Mouse (Mus musculus): ENCODE results near the gene Eif4g2.

Gene Eif4g2

DNA sequence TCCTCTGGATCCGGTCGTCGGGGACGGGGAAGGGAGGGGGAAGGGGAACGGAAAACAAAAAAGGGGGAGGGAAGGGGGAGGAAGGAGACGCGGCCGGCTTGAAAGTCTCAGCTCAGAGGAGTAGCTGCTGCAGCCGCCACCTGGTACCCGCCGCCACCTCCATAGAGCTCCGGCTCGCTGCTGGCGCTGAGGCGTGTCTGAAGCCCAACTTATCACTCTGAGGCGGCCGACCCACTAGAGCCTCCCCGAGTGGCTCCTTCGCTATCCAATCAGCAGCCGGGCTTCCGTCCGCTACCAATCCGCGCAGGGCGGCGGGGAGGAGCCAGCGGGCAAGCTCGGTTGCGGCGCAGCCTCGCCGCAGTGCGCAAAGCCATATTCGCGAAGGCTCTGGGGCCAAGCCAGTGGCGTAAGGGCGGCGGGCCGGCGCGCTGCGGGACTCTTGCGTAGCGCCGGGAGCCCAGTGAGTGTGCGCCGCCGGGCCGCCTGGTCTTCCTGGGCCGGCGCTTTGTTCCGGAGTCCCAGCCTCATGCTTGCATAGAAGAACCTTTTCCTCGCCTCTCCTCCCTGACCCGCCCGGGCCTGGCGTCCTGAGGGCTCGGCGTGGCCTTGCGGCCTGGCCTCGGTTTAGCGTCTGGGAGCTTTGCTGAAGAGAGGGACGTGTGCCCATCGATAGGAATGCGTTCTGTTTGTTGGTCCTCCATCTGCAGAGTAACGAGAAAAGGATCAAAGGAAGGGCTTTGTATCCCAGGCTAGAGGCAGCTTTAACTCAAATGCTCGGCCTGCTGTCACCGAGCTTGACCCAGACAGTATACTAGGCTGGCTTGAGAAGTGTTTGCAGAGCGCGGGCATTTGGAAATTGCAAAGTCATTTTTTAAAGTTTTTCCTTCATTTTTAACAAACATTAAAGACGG lies at the start of gene Eif4g2:
Eif4g2 (minus strand) TSS at position 209 of the 911 bp plus-strand sequence.
- peak; percentile 98 for DNase-seq (ENCODE audit: low read depth)

DNA sequence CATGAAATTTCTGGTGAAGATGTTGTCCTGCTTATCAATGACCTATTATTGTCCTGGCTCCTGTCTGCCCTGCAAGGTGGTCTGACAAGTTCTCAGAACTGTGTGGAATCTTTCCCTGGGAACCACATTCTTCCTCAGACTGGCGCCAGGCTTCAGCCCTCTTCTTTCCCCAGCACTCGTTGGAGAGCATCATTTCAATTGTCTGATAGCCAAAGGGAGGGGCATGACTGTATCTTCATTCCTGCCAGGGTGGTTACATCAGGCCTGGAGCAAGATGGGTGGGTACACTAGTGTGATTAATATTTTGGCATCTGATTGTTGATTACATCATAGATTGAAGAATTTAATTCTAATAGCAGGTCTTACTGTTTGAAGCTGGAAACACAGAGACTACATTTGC lies 49.8 kb upstream of the Eif4g2 start:
- no peak for DNase-seq (ENCODE audit: low read depth)

DNA sequence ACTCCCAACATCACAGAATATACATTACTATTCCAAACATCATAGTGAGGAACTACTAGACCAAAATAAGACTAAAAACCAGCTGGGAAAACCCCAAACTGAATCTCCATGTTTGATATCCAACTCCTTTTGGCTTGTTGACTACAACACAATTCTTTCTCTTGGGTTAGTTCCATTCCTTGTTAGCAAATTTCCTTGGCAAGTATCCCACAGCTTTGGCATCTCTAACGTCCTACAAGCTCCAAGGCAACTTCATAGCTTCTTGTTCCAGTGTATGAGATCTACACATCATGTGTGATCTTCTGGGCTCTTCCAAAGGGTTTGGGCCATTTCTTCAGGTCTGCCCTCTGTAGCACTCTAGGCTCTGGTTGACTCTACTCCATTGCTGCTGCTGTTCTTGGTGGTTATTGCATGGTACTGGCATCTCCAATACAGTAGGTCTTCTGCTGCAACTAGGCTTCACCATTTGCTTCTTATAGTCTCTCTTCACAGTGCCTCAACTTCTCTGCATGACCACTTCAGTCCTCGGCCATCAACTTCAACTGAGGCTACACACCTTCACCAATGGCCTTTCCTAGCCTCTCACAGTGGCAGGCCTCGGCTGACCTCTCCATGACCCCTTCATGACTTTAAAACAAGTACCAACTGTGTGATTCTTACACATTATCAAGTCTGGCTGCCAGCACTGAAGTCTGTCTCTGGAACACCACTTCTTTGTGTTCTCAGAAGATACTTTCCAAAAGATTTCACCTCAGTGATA lies 44.0 kb upstream of the Eif4g2 start:
- DNase-seq (ENCODE audit: low read depth): no peak

DNA sequence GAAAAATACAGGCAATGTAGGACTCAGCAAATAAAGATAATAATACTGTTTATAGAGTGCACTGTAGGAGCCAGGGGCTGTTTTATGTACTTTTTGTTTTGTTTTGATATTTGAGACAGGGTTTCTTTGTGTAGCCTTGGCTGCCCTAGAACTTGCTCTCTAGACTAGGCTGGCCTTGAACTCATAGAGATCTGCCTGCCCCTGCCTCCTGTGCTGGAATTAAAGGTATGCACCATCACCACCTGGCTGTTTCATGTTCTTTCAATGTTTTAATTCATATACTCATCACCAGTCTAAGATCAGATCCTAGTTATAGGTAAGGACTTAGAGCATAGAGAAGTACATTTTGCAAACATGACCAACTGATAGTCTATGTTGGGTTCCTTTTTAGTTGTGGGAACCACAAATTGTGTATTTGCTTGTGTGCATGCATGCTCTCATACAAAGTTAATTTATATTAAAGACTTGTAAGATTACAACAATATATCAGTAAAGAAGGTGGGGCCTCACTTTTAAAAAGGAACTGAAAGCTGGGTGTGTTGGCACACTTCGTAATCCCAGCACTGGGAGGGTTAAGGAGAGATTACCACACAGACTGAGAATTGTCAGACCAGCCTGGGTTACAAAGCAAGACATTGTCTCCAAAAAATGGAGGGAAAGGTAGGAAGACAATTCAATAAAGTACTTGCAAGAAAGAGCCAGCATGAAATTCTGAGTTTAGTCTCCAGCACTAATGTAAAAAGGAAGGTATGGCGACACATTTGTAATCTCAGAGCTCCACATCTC lies 41.1 kb upstream of the Eif4g2 start:
- DNase-seq (ENCODE audit: low read depth): peak; percentile 11

DNA sequence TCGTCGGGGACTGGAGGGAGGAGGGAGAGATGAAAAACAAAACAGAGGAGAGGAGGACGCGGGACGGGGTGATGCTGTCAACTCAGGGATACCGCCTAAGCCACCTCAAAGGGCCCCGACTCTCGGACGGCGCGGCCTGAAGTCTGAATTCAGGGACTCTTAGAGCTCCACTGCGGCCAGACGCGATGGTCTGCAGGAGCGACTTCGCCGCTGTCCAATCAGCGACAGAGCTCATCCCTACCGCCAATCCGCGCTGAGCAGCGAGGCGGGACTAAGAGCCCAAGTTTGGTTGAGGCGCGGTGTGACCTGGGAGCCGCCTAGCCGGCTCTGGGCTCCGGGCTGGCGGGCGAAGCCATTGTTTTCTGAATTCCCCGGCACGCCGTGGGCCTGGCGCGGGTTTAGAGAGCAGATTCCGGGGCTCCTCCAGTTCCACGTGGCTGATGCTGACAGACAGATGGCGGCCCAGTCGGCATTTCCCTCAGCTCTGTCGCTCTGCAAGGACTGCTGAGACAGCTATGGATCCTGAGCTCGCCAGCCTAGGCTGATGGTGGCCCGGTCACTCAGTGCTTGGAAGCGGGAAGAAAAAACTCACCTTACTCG lies 39.8 kb upstream of the Eif4g2 start:
- peak; percentile 98 for DNase-seq (ENCODE audit: low read depth)

DNA sequence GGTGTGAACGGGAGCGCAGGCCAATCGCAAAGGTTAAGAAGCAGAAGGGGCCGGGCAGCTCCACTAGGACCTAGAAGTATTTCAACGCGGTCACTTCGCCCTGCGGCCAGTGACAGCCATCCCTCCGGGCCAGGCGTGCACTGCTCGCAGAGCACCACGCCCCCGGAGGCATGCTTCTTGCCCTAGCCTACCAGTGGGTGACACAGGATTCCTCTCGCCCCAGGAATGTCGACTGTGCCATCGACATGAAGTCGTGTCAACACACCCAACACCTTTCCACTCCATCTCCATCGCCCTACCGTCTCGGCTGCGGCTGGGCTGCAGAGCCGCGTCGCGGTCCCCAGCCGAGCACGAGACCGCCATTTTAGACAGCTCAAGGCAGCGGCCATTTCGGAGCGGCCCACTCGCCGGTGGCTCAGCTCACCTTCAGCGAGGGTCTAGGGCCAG lies 39.3 kb upstream of the Eif4g2 start:
- no peak for DNase-seq (ENCODE audit: low read depth)

DNA sequence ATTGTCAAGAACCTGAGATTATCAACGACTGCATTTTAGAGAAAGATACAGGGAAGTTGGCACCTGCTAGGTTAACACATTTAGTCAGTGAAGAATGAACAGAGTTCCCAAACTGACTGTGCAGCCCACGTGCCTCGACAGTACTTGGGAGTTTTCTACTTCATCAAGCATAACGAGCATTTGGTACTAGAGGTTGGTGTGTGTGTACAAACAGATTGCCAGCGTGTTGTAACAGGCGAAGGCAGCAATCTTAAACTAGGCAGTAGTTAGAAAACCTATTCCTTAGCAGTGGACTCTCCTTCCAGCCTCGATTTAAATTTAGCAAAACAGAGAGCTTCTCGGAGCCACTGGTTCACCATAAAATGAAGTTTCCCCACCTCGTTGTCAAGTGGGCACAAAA lies 38.7 kb upstream of the Eif4g2 start:
- no peak for DNase-seq (ENCODE audit: low read depth)

DNA sequence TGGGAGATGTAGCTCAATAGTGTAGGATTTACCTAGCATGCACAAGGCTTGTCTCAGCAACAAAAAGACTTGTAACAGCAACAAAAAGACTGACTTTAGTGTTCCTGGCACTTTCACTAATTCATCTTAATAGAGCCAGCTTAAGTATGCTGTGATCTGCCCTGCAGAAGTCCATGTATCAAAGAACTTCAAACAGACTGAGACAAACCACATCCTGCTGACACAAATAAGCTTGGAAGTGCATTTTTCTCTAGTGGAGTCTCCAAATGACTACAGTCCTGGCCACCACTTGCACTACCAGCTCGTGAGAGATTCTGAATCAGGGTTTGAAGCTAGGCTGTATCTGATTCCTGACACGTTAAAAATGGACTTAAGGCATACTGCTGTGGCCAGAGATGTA lies 26.7 kb upstream of the Eif4g2 start:
- peak; percentile 30 for DNase-seq (ENCODE audit: low read depth)

DNA sequence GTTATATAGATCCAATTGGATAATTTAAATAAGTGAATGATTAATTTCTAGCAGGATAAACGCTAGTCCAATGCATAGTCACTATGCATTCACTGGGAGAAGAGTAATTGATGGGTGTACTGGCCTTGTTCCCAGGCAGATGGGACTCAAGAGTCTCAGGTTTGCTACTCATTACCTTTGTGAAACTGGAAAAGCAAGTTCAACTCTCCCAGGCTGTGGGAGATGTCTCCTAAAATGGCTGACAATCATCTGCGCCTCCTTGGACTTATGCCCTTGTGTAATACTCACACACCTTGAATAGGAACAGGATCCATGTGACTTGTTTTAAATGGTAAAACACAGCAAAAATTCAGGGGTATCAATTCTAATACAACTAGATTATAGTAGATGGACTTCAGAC lies 26.3 kb upstream of the Eif4g2 start:
- DNase-seq (ENCODE audit: low read depth): peak; percentile 8

DNA sequence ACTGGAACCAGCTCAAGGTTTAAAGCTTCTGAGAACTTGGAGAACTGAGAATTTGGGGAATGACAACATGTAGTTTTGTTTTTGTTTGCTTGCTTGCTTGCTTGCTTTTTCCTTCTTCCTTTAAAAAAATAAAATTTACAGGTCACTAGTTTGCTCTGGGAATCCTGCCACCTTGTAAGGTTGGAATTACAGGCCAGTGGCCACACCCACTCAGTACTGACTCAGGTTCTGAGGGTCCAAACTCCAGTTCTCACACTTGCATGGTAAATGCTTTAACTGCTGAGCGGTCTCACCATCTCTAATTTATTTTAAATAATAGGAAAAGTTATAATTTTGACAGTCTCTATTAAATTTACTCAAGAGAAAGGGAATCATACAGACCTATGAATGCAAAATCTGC lies 15.4 kb upstream of the Eif4g2 start:
- no peak for DNase-seq (ENCODE audit: low read depth)

DNA sequence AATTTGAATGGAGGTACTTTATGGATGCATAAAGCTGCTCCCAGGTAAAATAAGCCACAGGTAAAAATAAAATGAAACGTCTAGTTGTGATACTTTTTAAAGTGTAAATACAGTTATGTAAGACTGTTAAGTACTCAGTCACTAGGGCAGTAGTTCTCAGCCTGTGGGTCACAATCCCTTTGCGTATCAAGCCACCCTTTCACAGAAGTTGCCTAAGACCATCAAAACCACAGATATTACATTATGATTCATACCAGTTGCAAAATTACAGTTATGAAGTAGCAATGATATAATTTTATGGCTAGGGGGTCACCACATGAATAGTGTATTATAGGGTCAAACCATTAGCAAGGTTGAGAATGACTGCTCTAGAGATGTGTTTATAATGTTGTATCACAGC lies 12.3 kb upstream of the Eif4g2 start:
- DNase-seq (ENCODE audit: low read depth): no peak

DNA sequence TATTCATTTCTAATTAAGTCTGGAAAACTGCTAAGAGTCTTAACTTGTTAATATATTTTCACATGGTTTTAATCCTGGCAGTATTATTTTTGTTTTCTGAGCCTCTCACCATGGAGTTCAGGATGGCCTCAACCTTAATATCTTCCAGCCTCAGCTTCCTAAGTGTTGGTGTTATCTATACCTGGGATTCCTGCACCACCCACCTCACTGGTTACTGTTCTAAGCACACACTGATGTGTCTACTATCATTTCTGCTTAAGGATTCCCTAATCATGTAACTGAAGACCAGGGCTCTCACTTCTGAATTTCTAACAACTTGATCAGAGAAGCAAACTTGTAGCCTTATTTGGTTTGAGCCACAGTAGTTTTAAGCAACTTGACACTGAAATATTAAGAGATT lies 2.3 kb upstream of the Eif4g2 start:
- peak; percentile 6 for DNase-seq (ENCODE audit: low read depth)

DNA sequence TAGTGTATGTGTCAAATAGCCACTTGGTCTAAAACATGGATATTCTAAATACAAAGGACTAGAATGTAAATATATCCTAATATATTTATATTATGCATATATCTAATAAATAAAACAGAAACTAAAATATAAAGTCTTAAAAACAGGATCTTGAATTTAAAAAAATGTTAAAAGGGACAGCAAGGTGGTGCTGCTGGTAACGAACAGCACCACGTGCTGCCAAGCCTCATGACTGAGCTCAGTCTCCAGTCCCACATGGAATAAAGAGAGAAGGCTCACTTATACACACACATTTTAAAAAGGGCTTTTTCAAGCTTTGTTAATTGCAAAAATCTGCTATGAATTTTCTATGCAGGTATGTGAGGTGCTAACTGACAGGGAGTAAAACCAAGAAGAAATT lies 1.6 kb upstream of the Eif4g2 start:
- peak; percentile 25 for DNase-seq (ENCODE audit: low read depth)

DNA sequence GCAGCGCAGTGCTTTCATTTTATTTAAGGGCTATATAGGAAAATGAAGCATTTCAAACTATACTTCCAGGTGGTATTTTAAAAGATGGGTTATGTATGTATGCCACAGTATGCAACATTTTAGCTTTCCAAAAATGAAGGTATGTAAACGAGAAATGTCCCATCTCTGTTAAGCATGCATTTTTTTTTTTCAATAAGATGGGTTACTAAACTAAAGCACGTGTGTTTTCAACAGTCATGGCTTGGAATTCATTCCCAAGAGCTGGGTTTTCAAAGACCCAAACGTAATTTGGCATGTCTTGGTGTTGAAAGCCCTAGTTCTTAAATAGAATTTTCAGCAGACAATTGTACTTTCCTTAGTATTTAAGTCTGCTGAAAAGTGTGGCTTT lies 897 bp upstream of the Eif4g2 start:
- DNase-seq (ENCODE audit: low read depth): no peak

DNA sequence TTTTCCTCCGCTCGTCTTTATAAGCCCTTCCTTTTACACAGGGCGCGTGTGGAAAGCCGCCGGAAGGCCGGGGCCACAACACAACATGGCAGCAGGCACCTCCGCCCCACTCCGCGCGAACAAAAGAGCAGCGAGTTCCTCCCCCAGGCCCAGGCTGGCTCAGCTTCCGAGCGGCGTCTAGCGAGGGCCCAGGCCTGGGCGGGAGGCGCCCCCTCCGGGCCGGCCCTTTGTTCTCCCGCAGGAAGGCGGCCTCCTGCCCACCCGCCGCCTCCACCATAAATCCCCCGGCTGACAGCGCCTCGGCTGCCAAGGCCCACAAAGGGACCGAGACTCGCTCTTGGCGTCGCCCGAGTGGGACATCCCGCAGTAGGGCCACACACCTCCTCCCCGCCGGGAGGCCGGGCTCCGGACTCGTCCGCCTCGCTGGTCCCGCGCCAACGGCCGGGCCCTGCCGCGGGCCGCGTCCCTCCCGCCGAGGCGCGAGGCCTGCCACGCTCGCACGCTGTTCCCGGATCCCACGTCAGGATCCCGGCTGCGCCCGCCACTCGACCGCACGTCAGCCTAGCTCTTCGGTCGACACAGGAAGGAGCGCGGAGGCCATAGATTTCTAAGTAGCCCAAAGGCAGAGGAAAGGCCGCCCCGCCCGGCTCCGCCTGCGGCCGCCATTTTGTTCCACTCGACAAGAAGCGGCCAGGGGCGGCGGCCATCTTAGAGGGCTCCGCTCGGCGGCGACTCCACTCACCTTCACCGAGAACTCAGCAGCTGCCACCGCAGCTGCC lies 598 bp downstream of the Eif4g2 start:
- DNase-seq (ENCODE audit: low read depth): peak; percentile 95

DNA sequence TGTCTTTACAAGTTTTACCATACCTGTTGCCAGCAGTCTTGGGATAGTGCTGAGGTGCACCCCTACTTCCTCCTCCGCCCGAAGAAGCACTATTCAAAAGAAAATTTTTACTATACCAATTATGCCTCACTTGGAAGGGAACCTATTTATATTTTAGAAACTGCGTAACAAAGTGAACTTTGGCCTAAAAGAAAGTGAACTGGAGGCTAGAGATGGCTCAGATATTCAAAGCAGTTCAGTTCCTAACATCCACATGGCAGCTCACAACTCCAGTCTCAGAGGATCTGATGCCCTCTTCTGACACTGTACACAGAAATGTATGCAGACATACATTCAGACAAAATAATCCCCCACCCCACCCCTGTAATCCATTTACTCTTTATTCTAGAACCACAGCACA lies 2.0 kb downstream of the Eif4g2 start:
- peak; percentile 35 for DNase-seq (ENCODE audit: low read depth)

DNA sequence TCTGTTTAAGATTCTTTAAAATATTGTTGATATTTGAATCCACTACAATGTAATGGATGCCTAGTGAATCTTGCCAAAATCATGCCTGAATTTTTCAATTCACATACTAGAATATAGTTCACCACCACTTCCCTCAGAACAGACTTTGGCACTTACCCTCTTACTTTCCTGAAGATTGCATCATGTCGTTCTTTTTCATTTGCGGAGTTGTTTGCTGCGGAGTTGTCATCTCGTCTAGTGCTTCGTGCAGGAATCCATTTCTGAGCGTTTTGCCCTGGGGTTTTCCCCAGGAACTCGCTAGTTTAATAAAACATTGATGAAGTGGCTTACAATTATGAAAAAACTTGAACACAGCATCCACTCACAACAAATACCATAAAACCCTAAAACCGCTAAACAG lies 2.8 kb downstream of the Eif4g2 start:
- peak; percentile 24 for DNase-seq (ENCODE audit: low read depth)

DNA sequence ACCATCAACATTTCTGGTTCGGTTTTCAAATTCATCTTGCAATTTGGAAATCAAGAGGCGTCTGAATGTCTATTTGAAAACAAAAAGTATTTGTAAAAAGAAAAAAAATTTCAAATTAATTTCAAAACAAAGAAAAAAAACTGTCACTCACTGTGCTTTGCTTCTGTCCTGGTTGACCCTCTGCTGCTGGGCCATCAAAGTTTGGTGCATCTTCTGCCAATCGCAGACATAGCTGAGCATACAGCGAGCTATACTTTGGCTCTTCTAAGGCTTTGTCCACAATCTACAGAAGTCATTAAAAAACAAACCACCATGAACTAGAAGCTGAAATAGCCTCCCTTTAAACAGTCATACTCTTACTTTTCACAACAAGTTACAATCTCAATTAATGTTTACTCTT lies 4.6 kb downstream of the Eif4g2 start:
- DNase-seq (ENCODE audit: low read depth): no peak

DNA sequence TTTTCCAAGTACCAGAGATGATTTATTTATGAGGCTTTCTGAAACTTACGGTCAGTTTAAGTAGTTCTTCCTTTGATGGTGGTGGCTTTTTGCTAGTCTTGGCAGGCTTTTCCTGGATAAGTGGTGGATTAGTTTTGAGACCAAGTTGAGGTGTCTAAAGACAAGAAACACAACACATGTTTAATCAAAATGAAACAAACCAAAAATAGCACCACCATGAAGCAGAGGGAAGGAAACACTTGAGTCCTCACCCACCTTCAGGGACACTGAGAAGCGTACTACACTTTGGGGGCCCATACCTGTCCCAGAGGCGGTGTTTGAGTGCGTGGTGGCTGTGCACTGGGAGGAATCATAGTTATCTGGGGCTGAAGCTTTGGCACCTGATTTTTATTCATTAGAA lies 7.5 kb downstream of the Eif4g2 start:
- peak; percentile 12 for DNase-seq (ENCODE audit: low read depth)

DNA sequence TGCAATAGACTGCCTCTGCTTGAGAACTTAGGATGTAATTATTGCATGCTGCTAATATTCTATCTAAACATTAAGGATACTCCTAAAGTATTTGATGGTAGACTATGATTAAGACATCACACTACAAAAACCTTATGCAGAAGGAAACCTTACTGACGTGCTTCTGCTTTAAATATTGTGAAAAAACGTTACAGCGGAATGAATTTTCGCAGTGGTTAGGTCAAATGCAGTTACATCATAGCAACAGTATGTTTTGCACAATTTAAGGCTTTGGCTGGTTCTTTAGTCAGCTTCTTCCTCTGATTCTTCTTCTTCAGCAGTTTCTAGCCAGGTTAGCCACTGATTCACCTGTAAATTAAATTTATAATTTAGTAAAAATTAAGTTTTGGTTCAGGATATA lies 10.4 kb downstream of the Eif4g2 start:
- DNase-seq (ENCODE audit: low read depth): no peak

DNA sequence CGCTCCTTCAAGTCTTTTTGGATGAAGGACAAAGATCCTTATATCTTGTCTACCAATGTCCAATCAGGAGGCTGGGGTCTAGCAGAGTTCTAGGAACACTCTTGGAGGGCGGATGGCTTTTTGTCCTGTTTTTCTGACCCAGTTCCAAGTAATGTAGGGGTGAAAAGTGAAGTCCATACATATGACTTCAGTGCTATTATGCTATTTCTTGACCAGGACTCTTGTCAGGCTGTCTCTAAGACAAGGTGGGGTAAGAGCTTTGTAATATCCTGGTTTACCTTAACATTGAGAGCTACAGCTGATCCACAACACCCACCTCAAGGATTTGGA lies 12.7 kb downstream of the Eif4g2 start:
- DNase-seq (ENCODE audit: low read depth): peak; percentile 32

Measured in induced T-regulatory cell, adult 2 months (primary cell).